Mouse (Mus musculus): ENCODE results near the gene Nudt16l1. TPM values are rescaled to one million over a fixed set of nuclear protein-coding genes. Genes with fewer than 3 reads are reported as not detected.

The Nudt16l1 gene
- polyA plus RNA-seq, 1 experiment from 2014 or later, result 152 TPM

GRCm38 (mm10) chr16:4979755-4980380 is 41.3 kb downstream of the Nudt16l1 start:
- DNase-seq (ENCODE audit: low spot score) (peak; percentile 60), ATAC-seq (replicated peaks; ENCODE audit: low FRiP score, low read depth) (peak; percentile 59; the same call in 1 of the 2 replicates)
- Histone ChIP-seq H3K4me2 (ENCODE audit: low read length) (no peak overlapping the region), H3K27ac (no peak overlapping the region), H3K27me3 (ENCODE audit: insufficient read depth, low read length) (no peaks in the 10 kb centered on the region), H3K4me3 (replicated peaks; ENCODE audit: low read depth, low read length) (no peak overlapping the region), H3K9me3 (replicated peaks; ENCODE audit: low read length) (no peaks in the 10 kb centered on the region), H3K36me3 (ENCODE audit: insufficient read depth, low read length) (no peaks in the 10 kb centered on the region), H3K4me1 (replicated peaks; ENCODE audit: insufficient read depth, low read length) (no peaks in the 10 kb centered on the region), H3K9ac (ENCODE audit: low read depth, low read length) (no peak overlapping the region)
- TF ChIP-seq CTCF (IDR thresholded peaks at IDR 0.05; ENCODE audit: low read depth), result peak; percentile 71
- 64% methylated on average over 4 of the region's 4 CpGs for WGBS

GRCm38 (mm10) chr16:4984717-4985116 is 46.2 kb downstream of the Nudt16l1 start:
- H3K27ac ChIP-seq, result no peak overlapping the region
- 95% methylated on average over 12 of the region's 12 CpGs for WGBS
- ATAC-seq (replicated peaks; ENCODE audit: low FRiP score, low read depth), result no peak
- no peaks in the 10 kb centered on the region for H3K4me1 ChIP-seq (replicated peaks; ENCODE audit: insufficient read depth, low read length)
- TF ChIP-seq CTCF (IDR thresholded peaks at IDR 0.05; ENCODE audit: low read depth), result no peak
- H3K36me3 ChIP-seq (ENCODE audit: insufficient read depth, low read length), result no peaks in the 10 kb centered on the region
- no peak overlapping the region for H3K9ac ChIP-seq (ENCODE audit: low read depth, low read length)
- no peak overlapping the region for H3K4me3 ChIP-seq (replicated peaks; ENCODE audit: low read depth, low read length)
- H3K27me3 ChIP-seq (ENCODE audit: insufficient read depth, low read length), result no peaks in the 10 kb centered on the region
- H3K9me3 ChIP-seq (replicated peaks; ENCODE audit: low read length), result no peaks in the 10 kb centered on the region
- no peak overlapping the region for H3K4me2 ChIP-seq (ENCODE audit: low read length)
- DNase-seq (ENCODE audit: low spot score), result no peak

Other genes starting within 250 kb of the Nudt16l1 start
- gene Nmral1, start 219.4 kb upstream of the Nudt16l1 start, polyA plus RNA-seq (2015; fragmentation: Nextera tagmentation; extraction: Ambion mirVana), result 47.9 and 56.2 TPM in 2 replicates
- 102 and 107 TPM in 2 replicates for gene Hmox2, start 212.4 kb upstream of the Nudt16l1 start, polyA plus RNA-seq (2015; fragmentation: Nextera tagmentation; extraction: Ambion mirVana)
- 81.1 and 91.2 TPM in 2 replicates for gene Cdip1, start 148.5 kb upstream of the Nudt16l1 start, polyA plus RNA-seq (2015; fragmentation: Nextera tagmentation; extraction: Ambion mirVana)
- gene 4930562C15Rik, start 103.3 kb upstream of the Nudt16l1 start, polyA plus RNA-seq (2015; fragmentation: Nextera tagmentation; extraction: Ambion mirVana), result 0.14 TPM in 1 of 2 replicates, not detected in the other
- gene Ubald1, start 58.4 kb upstream of the Nudt16l1 start, polyA plus RNA-seq (2015; fragmentation: Nextera tagmentation; extraction: Ambion mirVana), result 39.4 and 41.5 TPM in 2 replicates
- gene Mgrn1, start 52.5 kb upstream of the Nudt16l1 start, polyA plus RNA-seq (2015; fragmentation: Nextera tagmentation; extraction: Ambion mirVana), result 85.9 and 99.0 TPM in 2 replicates
- 54.1 and 55.9 TPM in 2 replicates for gene Anks3, start 25.4 kb downstream of the Nudt16l1 start, polyA plus RNA-seq (2015; fragmentation: Nextera tagmentation; extraction: Ambion mirVana)
- not detected in 2 replicates for gene Sept12, start 59.1 kb downstream of the Nudt16l1 start, polyA plus RNA-seq (2015; fragmentation: Nextera tagmentation; extraction: Ambion mirVana)
- gene Smim22, start 68.5 kb downstream of the Nudt16l1 start, polyA plus RNA-seq (2015; fragmentation: Nextera tagmentation; extraction: Ambion mirVana), result 30.9 and 38.3 TPM in 2 replicates
- 90.7 and 106 TPM in 2 replicates for gene Rogdi, start 74.8 kb downstream of the Nudt16l1 start, polyA plus RNA-seq (2015; fragmentation: Nextera tagmentation; extraction: Ambion mirVana)
- 108 and 120 TPM in 2 replicates for gene Glyr1, start 111.1 kb downstream of the Nudt16l1 start, polyA plus RNA-seq (2015; fragmentation: Nextera tagmentation; extraction: Ambion mirVana)
- 15.2 and 16.8 TPM in 2 replicates for gene Ubn1, start 111.3 kb downstream of the Nudt16l1 start, polyA plus RNA-seq (2015; fragmentation: Nextera tagmentation; extraction: Ambion mirVana)
- gene Ppl, start 193.7 kb downstream of the Nudt16l1 start, polyA plus RNA-seq (2015; fragmentation: Nextera tagmentation; extraction: Ambion mirVana), result 2.8 TPM in 2 replicates
- not detected in 2 replicates for gene Sec14l5, start 208.3 kb downstream of the Nudt16l1 start, polyA plus RNA-seq (2015; fragmentation: Nextera tagmentation; extraction: Ambion mirVana)